Mouse (Mus musculus) ES-E14 (cell line): ENCODE results near the gene Dstyk.

Experiments used
- CHD2 ChIP-seq: IDR thresholded peaks from 2 replicates; pipeline ENCODE4 v1.6.1; 2014; ENCODE audit warnings: mild to moderate bottlenecking, low read depth, low read length, inconsistent platforms
- HCFC1 ChIP-seq: IDR thresholded peaks from 2 replicates; pipeline ENCODE4 v1.6.1; 2012; ENCODE audit warnings: low read length, inconsistent platforms, borderline replicate concordance; ENCODE audit not compliant: insufficient read depth
- ZC3H11A ChIP-seq: IDR thresholded peaks from 2 replicates; pipeline ENCODE4 v1.6.1; 2012; ENCODE audit warnings: low read depth, mild to moderate bottlenecking, inconsistent platforms, low read length, borderline replicate concordance
- ZNF384 ChIP-seq: IDR thresholded peaks from 2 replicates; pipeline ENCODE4 v1.6.1; 2012; ENCODE audit warnings: low read depth, low read length, inconsistent platforms

GRCm38 (mm10) chr1:132400538-132400937 lies 16.8 kb upstream of the Dstyk start:
- no peak for TF ChIP-seq ZC3H11A
- TF ChIP-seq HCFC1, result no peak
- TF ChIP-seq ZNF384, result no peak
- no peak for TF ChIP-seq CHD2
